Mouse (Mus musculus) cortical plate, adult 2 months (tissue): ENCODE measurements at regions not wholly inside any gene's neighbourhood (a gene's known extent, or its start where the extent isn't known, plus 50 kb on each side); places are given as distances from the start of the nearest gene placed in this dataset.

Source experiments
- H3K27ac ChIP-seq: fragments of 200-500 bp; 2 replicates; pipeline ENCODE4 v1.5.1; 2012; ENCODE audit warnings: low read length, control low read depth, inconsistent platforms; ENCODE audit not compliant: insufficient read depth
- H3K4me1 ChIP-seq: fragments of 200-500 bp; 2 replicates; pipeline ENCODE4 v1.6.1; 2011; ENCODE audit warnings: low read length; ENCODE audit not compliant: control insufficient read depth, insufficient read depth
- H3K4me3 ChIP-seq: fragments of 200-500 bp; 2 replicates; pipeline ENCODE4 v1.5.1; 2011; ENCODE audit warnings: mild to moderate bottlenecking, low read length, control low read depth; ENCODE audit not compliant: insufficient read depth
- CTCF ChIP-seq: fragments of 200-500 bp; IDR thresholded peaks from 2 replicates; pipeline ENCODE4 v1.5.1; 2011; ENCODE audit warnings: mild to moderate bottlenecking, control low read depth, low read length; ENCODE audit not compliant: insufficient read depth; ENCODE audit errors: extremely low read depth
- POLR2A ChIP-seq: fragments of 200-500 bp; IDR thresholded peaks from 2 replicates; pipeline ENCODE4 v1.6.1; 2011; ENCODE audit warnings: mild to moderate bottlenecking, low read length, control low read depth; ENCODE audit not compliant: insufficient read depth; ENCODE audit errors: extremely low read depth

GRCm38 (mm10) chr1:185650926-185651325 lies 196.3 kb downstream of the Slc30a10 start:
- no peak overlapping the region for H3K27ac ChIP-seq
- no peak overlapping the region for H3K4me3 ChIP-seq
- no peak for TF ChIP-seq POLR2A
- TF ChIP-seq CTCF, result no peak

GRCm38 (mm10) chr1:185655021-185655420 lies 200.4 kb downstream of the Slc30a10 start:
- Histone ChIP-seq H3K27ac (no peak overlapping the region), H3K4me1 (no peaks in the 10 kb centered on the region), H3K4me3 (no peak overlapping the region)
- no peak for TF ChIP-seq POLR2A
- no peak for TF ChIP-seq CTCF

More at GRCm38 (mm10) chr1:185650926-185651325, 196.3 kb downstream of the Slc30a10 start:
- H3K4me1 ChIP-seq, result no peaks in the 10 kb centered on the region

- no peaks in the 10 kb centered on the region for H3K4me1 ChIP-seq
- TF ChIP-seq CTCF, result no peak
- TF ChIP-seq POLR2A, result no peak
Observed at GRCm38 (mm10) chr1:185655461-185655860, 200.8 kb downstream of the Slc30a10 start.

GRCm38 (mm10) chr1:185657286-185657685 lies 202.6 kb downstream of the Slc30a10 start:
- no peaks in the 10 kb centered on the region for H3K4me1 ChIP-seq
- TF ChIP-seq CTCF (no peak), POLR2A (no peak)
- H3K4me3 ChIP-seq, result no peak overlapping the region
- H3K27ac ChIP-seq, result no peak overlapping the region

More at GRCm38 (mm10) chr1:185655461-185655860, 200.8 kb downstream of the Slc30a10 start:
- Histone ChIP-seq H3K27ac (no peak overlapping the region), H3K4me3 (no peak overlapping the region)

GRCm38 (mm10) chr1:185659476-185659875 lies 204.8 kb downstream of the Slc30a10 start:
- no peaks in the 10 kb centered on the region for H3K4me1 ChIP-seq
- TF ChIP-seq CTCF (no peak), POLR2A (no peak)
- no peak overlapping the region for H3K4me3 ChIP-seq
- H3K27ac ChIP-seq, result no peak overlapping the region

GRCm38 (mm10) chr1:185662336-185662735 lies 207.7 kb downstream of the Slc30a10 start:
- TF ChIP-seq POLR2A, result no peak
- TF ChIP-seq CTCF, result no peak
- Histone ChIP-seq H3K27ac (no peak overlapping the region), H3K4me3 (no peak overlapping the region), H3K4me1 (no peaks in the 10 kb centered on the region)

- no peak for TF ChIP-seq POLR2A
- TF ChIP-seq CTCF, result no peak
- H3K4me3 ChIP-seq, result no peak overlapping the region
- H3K4me1 ChIP-seq, result no peaks in the 10 kb centered on the region
Observed at GRCm38 (mm10) chr1:185670029-185670741, 215.5 kb downstream of the Slc30a10 start.

GRCm38 (mm10) chr1:185672940-185673339 lies 218.3 kb downstream of the Slc30a10 start:
- TF ChIP-seq CTCF (no peak), POLR2A (no peak)
- no peak overlapping the region for H3K4me3 ChIP-seq
- no peaks in the 10 kb centered on the region for H3K4me1 ChIP-seq
- H3K27ac ChIP-seq, result no peak overlapping the region

More at GRCm38 (mm10) chr1:185670029-185670741, 215.5 kb downstream of the Slc30a10 start:
- no peak overlapping the region for H3K27ac ChIP-seq

- TF ChIP-seq CTCF (no peak), POLR2A (no peak)
- no peak overlapping the region for H3K4me3 ChIP-seq
- no peaks in the 10 kb centered on the region for H3K4me1 ChIP-seq
- no peak overlapping the region for H3K27ac ChIP-seq
Observed at GRCm38 (mm10) chr1:185675674-185676420, 221.2 kb downstream of the Slc30a10 start.

GRCm38 (mm10) chr1:185681610-185682457 lies 227.2 kb downstream of the Slc30a10 start:
- TF ChIP-seq CTCF (peak; percentile 82), POLR2A (no peak)
- Histone ChIP-seq H3K4me3 (no peak overlapping the region), H3K27ac (no peak overlapping the region), H3K4me1 (no peaks in the 10 kb centered on the region)
